Mouse (Mus musculus) MN1 (cell line): ENCODE measurements around the gene Cxcl12.
A peak's percentile ranks its signal among the peaks of the same experiment; 100 is the strongest.

Experiments used
- DNase-seq: peaks from one replicate; pipeline ENCODE4 v3.0.0-alpha.2; 2016; ENCODE audit warnings: low spot score

The Cxcl12 gene

GRCm38 (mm10) chr6:117168321-117169011 lies at the start of gene Cxcl12:
Gene Cxcl12, plus strand, starts transcription at chr6:117168535.
- DNase-seq = peak; percentile 20

GRCm38 (mm10) chr6:117122074-117122473 lies 46.3 kb upstream of the Cxcl12 start:
- no peak for DNase-seq

GRCm38 (mm10) chr6:117126356-117126755 lies 42.0 kb upstream of the Cxcl12 start:
- DNase-seq = no peak

- DNase-seq = peak; percentile 46
Measured at GRCm38 (mm10) chr6:117129443-117129842, 38.9 kb upstream of the Cxcl12 start.

GRCm38 (mm10) chr6:117130680-117131111 lies 37.6 kb upstream of the Cxcl12 start:
- DNase-seq = peak; percentile 7

GRCm38 (mm10) chr6:117134526-117134925 lies 33.8 kb upstream of the Cxcl12 start:
- DNase-seq = no peak

GRCm38 (mm10) chr6:117137735-117138134 lies 30.6 kb upstream of the Cxcl12 start:
- DNase-seq = no peak

- no peak for DNase-seq
Measured at GRCm38 (mm10) chr6:117140907-117141306, 27.4 kb upstream of the Cxcl12 start.

- no peak for DNase-seq
Measured at GRCm38 (mm10) chr6:117146951-117147350, 21.4 kb upstream of the Cxcl12 start.

- no peak for DNase-seq
Measured at GRCm38 (mm10) chr6:117151484-117152149, 16.7 kb upstream of the Cxcl12 start.

- no peak for DNase-seq
Measured at GRCm38 (mm10) chr6:117153046-117153445, 15.3 kb upstream of the Cxcl12 start.

GRCm38 (mm10) chr6:117156846-117157245 lies 11.5 kb upstream of the Cxcl12 start:
- DNase-seq = no peak

GRCm38 (mm10) chr6:117159710-117160690 lies 8.3 kb upstream of the Cxcl12 start:
- DNase-seq = no peak

GRCm38 (mm10) chr6:117163486-117163885 lies 4.8 kb upstream of the Cxcl12 start:
- DNase-seq = no peak

GRCm38 (mm10) chr6:117166581-117167425 lies 1.5 kb upstream of the Cxcl12 start:
- peak; percentile 75 for DNase-seq

GRCm38 (mm10) chr6:117167426-117167730 lies 957 bp upstream of the Cxcl12 start:
- DNase-seq = no peak

- peak; percentile 7 for DNase-seq
Measured at GRCm38 (mm10) chr6:117169051-117169909, 945 bp downstream of the Cxcl12 start.

GRCm38 (mm10) chr6:117169910-117170747 lies 1.8 kb downstream of the Cxcl12 start:
- DNase-seq = no peak

GRCm38 (mm10) chr6:117172358-117172757 lies 4.0 kb downstream of the Cxcl12 start:
- DNase-seq = no peak

- DNase-seq = peak; percentile 53
Measured at GRCm38 (mm10) chr6:117173876-117174275, 5.5 kb downstream of the Cxcl12 start.
